Mouse (Mus musculus) hindbrain, embryonic 10.5 days (tissue): ENCODE measurements at regions not wholly inside any gene's neighbourhood (a gene's known extent, or its start where the extent isn't known, plus 50 kb on each side); places are given as distances from the start of the nearest gene placed in this dataset.

ENCODE experiments used
- DNase-seq: peaks from one replicate; pipeline ENCODE4 v3.0.0-alpha.2; 2017; ENCODE audit warnings: low spot score
- H3K27ac ChIP-seq: fragments of 300-500 bp; sonication (generic); 2 replicates; pipeline ENCODE4 v1.5.1; 2016; ENCODE audit warnings: mild to moderate bottlenecking, moderate library complexity
- H3K27me3 ChIP-seq: fragments of 300-500 bp; sonication (generic); 2 replicates; pipeline ENCODE4 v1.6.1; 2016; ENCODE audit warnings: mild to moderate bottlenecking; ENCODE audit not compliant: poor library complexity, insufficient read depth, severe bottlenecking
- H3K36me3 ChIP-seq: fragments of 300-500 bp; sonication (generic); 2 replicates; pipeline ENCODE4 v1.6.1; 2016; ENCODE audit warnings: mild to moderate bottlenecking, moderate library complexity
- H3K4me1 ChIP-seq: fragments of 300-500 bp; sonication (generic); replicated peaks from 2 replicates; pipeline ENCODE4 v1.6.1; 2016; ENCODE audit warnings: mild to moderate bottlenecking
- H3K4me3 ChIP-seq: fragments of 300-500 bp; sonication (generic); 2 replicates; pipeline ENCODE4 v1.5.1; 2016; ENCODE audit warnings: mild to moderate bottlenecking, moderate library complexity
- H3K9me3 ChIP-seq: fragments of 300-500 bp; sonication (generic); 2 replicates; pipeline ENCODE4 v1.6.1; 2016; ENCODE audit warnings: mild to moderate bottlenecking, moderate library complexity
- WGBS: fragments of 180-500 bp; shearing (Covaris S2); methylation state at CpG from one replicate; pipeline ENCODE4 v1.1.7; 2016; 5-methylcytosine and 5-hydroxymethylcytosine counted together

GRCm38 (mm10) chr10:19082136-19082535, 66.7 kb upstream of the Tnfaip3 start:
- H3K9me3 ChIP-seq: no peaks in the 10 kb centered on the region
- WGBS: 84% methylated on average over 4 of the region's 4 CpGs
- no peaks in the 10 kb centered on the region for H3K4me1 ChIP-seq
- no peaks in the 10 kb centered on the region for H3K36me3 ChIP-seq
- H3K27me3 ChIP-seq: no peaks in the 10 kb centered on the region
- no peak for DNase-seq
- H3K27ac ChIP-seq: no peak overlapping the region
- H3K4me3 ChIP-seq: no peak overlapping the region

DNA sequence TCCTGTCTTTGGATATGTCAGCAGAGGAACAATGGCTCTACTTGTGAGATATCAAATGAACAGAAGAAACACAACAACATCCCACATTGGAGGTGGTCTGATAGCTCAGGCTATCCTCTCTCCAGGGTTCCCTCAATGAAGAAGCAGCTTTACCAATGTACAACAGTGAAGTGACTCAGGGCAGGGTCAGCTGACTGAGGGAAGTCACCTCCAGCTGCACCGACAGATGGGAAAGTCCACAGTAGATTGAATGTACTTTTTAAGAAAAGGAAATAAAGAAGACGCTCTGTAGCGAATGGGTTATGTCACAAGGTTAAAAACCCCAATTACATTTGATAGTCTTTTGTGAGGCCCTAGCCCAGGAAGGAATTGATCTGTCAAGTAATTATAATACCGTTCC, 62.6 kb upstream of the Tnfaip3 start:
- Histone ChIP-seq H3K9me3 (no peaks in the 10 kb centered on the region), H3K36me3 (no peaks in the 10 kb centered on the region), H3K27ac (no peak overlapping the region), H3K4me3 (no peak overlapping the region), H3K4me1 (no peaks in the 10 kb centered on the region), H3K27me3 (no peaks in the 10 kb centered on the region)
- no peak for DNase-seq
- 91% methylated on average over 4 of the region's 4 CpGs for WGBS

DNA sequence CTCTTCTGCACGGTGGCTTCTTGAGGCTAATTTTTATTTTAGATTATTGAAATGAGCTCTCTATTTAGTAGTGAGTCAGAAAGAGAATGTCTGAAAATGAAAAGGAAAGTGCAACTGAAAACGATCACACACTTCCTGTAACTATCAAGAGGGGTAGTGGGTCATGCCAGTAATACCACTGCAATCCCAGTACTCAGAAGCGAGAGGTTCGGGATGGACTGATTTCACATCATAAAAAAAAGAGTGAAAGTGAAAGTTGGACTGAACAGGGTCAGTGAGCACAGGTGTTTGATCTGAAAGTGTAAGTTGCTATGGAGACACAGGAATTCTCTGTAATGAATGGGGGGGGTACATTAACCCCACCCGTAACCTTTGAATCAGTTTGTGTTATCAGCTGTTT, 52.9 kb upstream of the Tnfaip3 start:
- Histone ChIP-seq H3K27ac (no peak overlapping the region), H3K27me3 (no peaks in the 10 kb centered on the region), H3K9me3 (no peaks in the 10 kb centered on the region), H3K4me3 (no peak overlapping the region), H3K36me3 (no peaks in the 10 kb centered on the region), H3K4me1 (no peaks in the 10 kb centered on the region)
- DNase-seq: no peak
- WGBS: 90% methylated on average over 5 of the region's 5 CpGs

DNA sequence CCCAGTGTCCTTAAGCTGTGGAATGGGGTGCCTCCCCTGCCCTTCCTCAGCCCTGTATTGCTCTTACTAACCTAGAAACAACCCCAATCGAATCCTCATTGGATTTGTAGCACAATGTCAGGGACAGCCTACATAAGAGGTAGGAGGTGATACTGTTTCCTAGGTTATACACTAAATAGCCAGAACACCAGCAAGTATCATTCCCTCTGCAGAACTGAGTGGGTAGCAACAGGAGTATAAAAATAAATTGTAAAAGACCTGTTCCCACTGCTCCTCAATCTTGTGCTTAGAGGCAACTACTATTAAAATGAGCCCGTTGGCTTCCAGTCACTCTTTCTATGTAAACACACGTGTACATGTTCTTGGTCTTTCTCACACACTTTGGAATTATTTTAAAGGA, 52.2 kb upstream of the Tnfaip3 start:
- WGBS: 86% methylated on average over 3 of the region's 3 CpGs
- H3K9me3 ChIP-seq: no peaks in the 10 kb centered on the region
- H3K4me3 ChIP-seq: no peak overlapping the region
- no peaks in the 10 kb centered on the region for H3K27me3 ChIP-seq
- H3K4me1 ChIP-seq: no peaks in the 10 kb centered on the region
- no peaks in the 10 kb centered on the region for H3K36me3 ChIP-seq
- no peak overlapping the region for H3K27ac ChIP-seq
- no peak for DNase-seq

GRCm38 (mm10) chr10:19066821-19067350, 51.4 kb upstream of the Tnfaip3 start:
- DNase-seq: no peak
- no peak overlapping the region for H3K27ac ChIP-seq
- no peaks in the 10 kb centered on the region for H3K27me3 ChIP-seq
- WGBS: 94% methylated on average over 5 of the region's 5 CpGs
- H3K4me3 ChIP-seq: no peak overlapping the region
- no peaks in the 10 kb centered on the region; the same call in 1 of the 2 replicates for H3K4me1 ChIP-seq
- H3K36me3 ChIP-seq: no peaks in the 10 kb centered on the region
- H3K9me3 ChIP-seq: no peaks in the 10 kb centered on the region
